Mouse (Mus musculus) midbrain, embryonic 11.5 days (tissue): ENCODE data around the gene Mthfd1l. TPM values are rescaled to one million over a fixed set of nuclear protein-coding genes. Genes with fewer than 3 reads are reported as not detected.

Experiments used
- ATAC-seq: fragments of 200-750 bp; cut with Nextera tagmentation; 2 replicates; pipeline ENCODE4 v1.8.0; 2017; ENCODE audit warnings: moderate TSS enrichment, moderate library complexity; ENCODE audit not compliant: low FRiP score
- DNase-seq: peaks from one replicate; pipeline ENCODE4 v3.0.0; 2015; ENCODE audit warnings: low spot score; ENCODE audit errors: missing footprints
- H3K27ac ChIP-seq: fragments of 300-500 bp; sonication (generic); 2 replicates; pipeline ENCODE4 v1.5.1; 2014; ENCODE audit warnings: low read depth, low read length
- H3K27me3 ChIP-seq: fragments of 300-500 bp; sonication (generic); 2 replicates; pipeline ENCODE4 v1.6.1; 2014; ENCODE audit warnings: mild to moderate bottlenecking, low read length, moderate library complexity, mixed read lengths; ENCODE audit not compliant: control insufficient read depth, insufficient read depth
- H3K36me3 ChIP-seq: fragments of 300-500 bp; sonication (generic); 2 replicates; pipeline ENCODE4 v1.6.1; 2014; ENCODE audit warnings: mild to moderate bottlenecking, low read length, moderate library complexity, mixed read lengths; ENCODE audit not compliant: control insufficient read depth, insufficient read depth
- H3K4me1 ChIP-seq: fragments of 300-500 bp; sonication (generic); 2 replicates; pipeline ENCODE4 v1.6.1; 2014; ENCODE audit warnings: low read length; ENCODE audit not compliant: control insufficient read depth, insufficient read depth
- H3K4me2 ChIP-seq: fragments of 300-500 bp; sonication (generic); 2 replicates; pipeline ENCODE4 v1.6.1; 2014; ENCODE audit warnings: mild to moderate bottlenecking, moderate library complexity
- H3K4me3 ChIP-seq: fragments of 300-500 bp; sonication (generic); 2 replicates; pipeline ENCODE4 v1.5.1; 2014; ENCODE audit warnings: low read depth, low read length
- H3K9ac ChIP-seq: fragments of 300-500 bp; sonication (generic); 2 replicates; pipeline ENCODE4 v1.6.1; 2014; ENCODE audit warnings: low read length
- H3K9me3 ChIP-seq: fragments of 300-500 bp; sonication (generic); 2 replicates; pipeline ENCODE4 v1.6.1; 2016; ENCODE audit warnings: low read length; ENCODE audit not compliant: control insufficient read depth
- WGBS: fragments of 180-500 bp; shearing (Covaris S2); extraction: QIAGEN DNeasy Blood & Tissue Kit; methylation state at CpG from one replicate; pipeline ENCODE4 v1.1.7; 2014; 5-methylcytosine and 5-hydroxymethylcytosine counted together
- polyA plus RNA-seq: library from polyadenylated mRNA; unstranded; fragments of >200 nt; fragmentation: Nextera tagmentation; extraction: Ambion mirVana; gene quantifications from 2 replicates; pipeline ENCODE4 v1.2.1, GENCODE M21; 2014

Gene Mthfd1l
- polyA plus RNA-seq, 1 experiment from 2014 or later: 15.4 TPM

DNA sequence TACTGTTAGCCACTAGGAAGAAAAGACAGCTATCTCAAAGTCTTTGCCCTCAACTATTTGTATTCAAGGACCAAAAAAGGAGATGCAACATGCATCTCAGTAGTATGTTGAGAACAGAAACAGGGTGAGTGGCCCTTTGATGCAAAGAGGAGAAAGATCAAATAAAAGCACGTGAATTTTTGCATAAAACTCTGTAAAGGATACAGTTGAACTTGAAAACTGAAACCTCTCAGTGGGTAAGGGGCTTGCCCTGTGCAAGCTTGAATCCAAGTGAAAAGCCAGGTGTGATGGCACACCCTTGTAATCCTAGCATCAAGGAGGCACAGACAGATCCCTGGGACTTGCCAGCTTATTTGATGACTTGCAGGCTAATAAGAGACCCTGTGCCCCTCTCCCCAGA is 151.2 kb downstream of the Mthfd1l start:
- 83% methylated on average over 1 of the region's 1 CpGs for WGBS
- H3K9ac ChIP-seq: no peak overlapping the region

DNA sequence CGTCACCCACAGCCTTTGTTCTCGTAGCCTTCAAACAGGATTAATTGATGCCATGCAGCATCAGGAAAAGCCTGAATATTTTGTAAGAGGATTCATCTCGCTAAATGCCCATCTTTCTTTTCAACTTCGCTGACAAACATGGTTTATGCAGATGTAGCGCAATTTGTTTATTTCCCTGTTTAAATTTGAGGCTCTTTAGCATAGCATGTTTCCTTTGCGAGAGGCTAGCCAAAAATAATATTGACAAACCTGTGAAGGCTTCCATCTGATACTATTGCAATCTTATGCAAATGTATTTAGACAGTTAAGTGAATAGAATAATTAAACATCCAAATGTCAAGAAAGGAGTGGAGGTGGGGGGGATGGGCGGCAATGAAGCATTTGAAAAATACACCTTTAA is 152.3 kb downstream of the Mthfd1l start:
- no peak overlapping the region for H3K9ac ChIP-seq
- H3K4me2 ChIP-seq: no peak overlapping the region
- H3K36me3 ChIP-seq: no peaks in the 10 kb centered on the region
- 73% methylated on average over 7 of the region's 7 CpGs for WGBS
- H3K27ac ChIP-seq: no peak overlapping the region
- DNase-seq (no peak), ATAC-seq (no peak)
- no peak overlapping the region for H3K4me3 ChIP-seq
- H3K4me1 ChIP-seq: no peaks in the 10 kb centered on the region
- H3K9me3 ChIP-seq: no peaks in the 10 kb centered on the region
- H3K27me3 ChIP-seq: no peaks in the 10 kb centered on the region

More for the DNA sequence above, 151.2 kb downstream of the Mthfd1l start:
- peak; percentile 83 for DNase-seq
- Histone ChIP-seq H3K4me1 (no peaks in the 10 kb centered on the region), H3K27ac (no peak overlapping the region), H3K9me3 (no peaks in the 10 kb centered on the region), H3K4me2 (no peak overlapping the region), H3K27me3 (no peaks in the 10 kb centered on the region), H3K4me3 (no peak overlapping the region), H3K36me3 (no peaks in the 10 kb centered on the region)
- no peak for ATAC-seq

DNA sequence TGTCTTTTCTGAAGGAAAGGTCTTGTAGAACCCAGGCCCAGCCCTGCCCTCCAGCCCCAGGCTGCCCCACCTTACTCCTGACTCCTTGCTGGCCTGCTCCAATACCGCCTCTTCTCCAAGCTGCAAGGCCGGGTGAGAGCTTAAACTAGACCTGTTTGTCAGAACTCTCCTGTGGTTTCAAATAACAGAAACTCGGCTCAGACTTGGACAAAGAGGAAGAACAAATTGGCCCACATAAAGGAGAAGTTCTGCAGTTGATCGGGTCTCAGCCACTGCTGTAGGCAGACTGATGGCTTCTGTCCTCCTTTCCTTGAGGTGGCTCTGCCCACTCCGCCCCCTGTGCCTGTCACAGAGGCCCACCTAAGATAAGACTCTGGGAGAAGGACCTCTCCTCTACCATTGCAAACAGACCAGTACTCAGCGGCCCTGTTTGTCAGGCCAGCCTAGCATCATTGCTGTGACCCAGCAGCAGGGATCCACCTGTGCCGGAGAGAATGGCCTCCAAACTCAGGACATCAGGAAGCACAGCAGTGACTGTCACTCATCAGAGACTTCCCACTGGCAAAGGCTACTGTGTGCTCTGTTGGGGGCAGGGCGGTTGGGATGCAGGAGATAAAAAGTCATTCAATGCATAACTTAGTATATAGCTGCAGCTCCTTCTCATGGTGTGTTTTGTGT is 153.6 kb downstream of the Mthfd1l start:
- no peak overlapping the region for H3K27ac ChIP-seq
- H3K9me3 ChIP-seq: no peaks in the 10 kb centered on the region
- H3K4me1 ChIP-seq: no peaks in the 10 kb centered on the region
- H3K27me3 ChIP-seq: no peaks in the 10 kb centered on the region
- 65% methylated on average over 8 of the region's 8 CpGs for WGBS
- DNase-seq (no peak), ATAC-seq (no peak)
- H3K4me3 ChIP-seq: no peak overlapping the region
- H3K4me2 ChIP-seq: no peak overlapping the region
- H3K36me3 ChIP-seq: no peaks in the 10 kb centered on the region
- no peak overlapping the region for H3K9ac ChIP-seq

DNA sequence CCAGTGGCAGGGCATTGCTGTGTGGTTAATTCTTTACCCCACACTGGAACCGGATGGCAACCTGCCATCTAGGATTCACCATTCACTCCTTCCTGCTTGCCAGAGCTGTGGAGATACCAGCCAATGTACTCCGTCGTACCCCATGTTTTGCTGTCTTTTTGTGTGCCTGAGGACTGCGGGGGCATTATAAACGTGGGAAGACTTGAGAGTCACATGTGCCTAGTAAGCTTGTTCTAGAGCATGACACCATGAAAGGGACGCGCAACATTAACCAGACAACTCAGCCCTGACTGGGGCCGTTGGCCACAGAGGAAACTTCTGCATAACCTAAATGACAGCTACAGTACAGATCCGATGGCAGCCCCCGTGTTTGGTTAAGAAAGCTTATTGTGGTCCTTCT is 155.5 kb downstream of the Mthfd1l start:
- no peaks in the 10 kb centered on the region for H3K27me3 ChIP-seq
- H3K36me3 ChIP-seq: no peaks in the 10 kb centered on the region
- ATAC-seq: no peak
- H3K9ac ChIP-seq: no peak overlapping the region
- DNase-seq: no peak
- H3K27ac ChIP-seq: no peak overlapping the region
- no peak overlapping the region for H3K4me3 ChIP-seq
- no peaks in the 10 kb centered on the region for H3K9me3 ChIP-seq
- H3K4me1 ChIP-seq: no peaks in the 10 kb centered on the region
- WGBS: 87% methylated on average over 10 of the region's 10 CpGs
- no peak overlapping the region for H3K4me2 ChIP-seq

DNA sequence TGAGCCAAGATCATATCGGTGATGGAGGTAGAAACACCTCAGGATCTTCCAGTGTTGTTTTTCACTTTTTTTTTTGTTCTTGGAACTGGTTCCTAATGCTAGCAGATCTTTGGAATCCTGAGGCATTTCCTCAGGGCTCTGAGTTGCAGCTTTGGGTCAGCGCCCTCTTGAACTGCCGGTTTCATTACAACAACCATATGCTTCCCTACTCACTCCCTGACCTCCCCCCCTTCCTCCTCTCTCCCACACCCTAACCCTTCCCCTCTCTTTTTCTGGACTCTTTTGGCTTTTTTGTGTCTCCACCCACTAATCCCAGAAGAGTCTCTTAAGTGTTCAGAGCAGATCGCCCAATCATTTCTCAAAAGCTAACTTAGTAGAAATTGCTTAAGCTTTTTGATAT is 156.0 kb downstream of the Mthfd1l start:
- H3K4me2 ChIP-seq: no peak overlapping the region
- no peaks in the 10 kb centered on the region for H3K36me3 ChIP-seq
- H3K27ac ChIP-seq: no peak overlapping the region
- ATAC-seq: no peak
- H3K4me1 ChIP-seq: no peaks in the 10 kb centered on the region
- H3K27me3 ChIP-seq: no peaks in the 10 kb centered on the region
- H3K9me3 ChIP-seq: no peaks in the 10 kb centered on the region
- DNase-seq: no peak
- WGBS: 65% methylated on average over 4 of the region's 4 CpGs
- H3K4me3 ChIP-seq: no peak overlapping the region
- no peak overlapping the region for H3K9ac ChIP-seq

DNA sequence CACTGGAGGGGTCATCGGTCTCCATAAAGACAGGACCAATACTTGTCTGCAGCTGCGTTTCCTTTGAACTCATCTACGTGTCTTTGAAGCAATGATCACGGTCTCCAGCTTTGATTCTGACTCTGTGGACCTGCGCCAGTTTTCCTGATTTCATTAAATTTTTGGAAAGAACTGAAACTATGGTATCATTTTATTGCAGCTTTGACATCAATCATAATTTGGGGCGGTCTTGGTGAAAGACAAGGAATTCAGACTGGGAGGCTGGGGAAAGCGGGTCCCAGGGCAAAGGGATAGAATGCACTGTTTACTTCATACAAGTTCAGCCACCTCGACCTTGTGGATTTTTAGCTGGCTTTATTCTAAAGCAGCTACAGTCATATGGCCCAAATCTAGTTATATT is 156.5 kb downstream of the Mthfd1l start:
- no peak for DNase-seq
- ATAC-seq: no peak
- Histone ChIP-seq H3K4me2 (no peak overlapping the region), H3K27ac (no peak overlapping the region), H3K36me3 (no peaks in the 10 kb centered on the region), H3K4me3 (no peak overlapping the region), H3K9ac (no peak overlapping the region), H3K9me3 (no peaks in the 10 kb centered on the region), H3K27me3 (no peaks in the 10 kb centered on the region), H3K4me1 (no peaks in the 10 kb centered on the region)
- WGBS: 90% methylated on average over 8 of the region's 8 CpGs

DNA sequence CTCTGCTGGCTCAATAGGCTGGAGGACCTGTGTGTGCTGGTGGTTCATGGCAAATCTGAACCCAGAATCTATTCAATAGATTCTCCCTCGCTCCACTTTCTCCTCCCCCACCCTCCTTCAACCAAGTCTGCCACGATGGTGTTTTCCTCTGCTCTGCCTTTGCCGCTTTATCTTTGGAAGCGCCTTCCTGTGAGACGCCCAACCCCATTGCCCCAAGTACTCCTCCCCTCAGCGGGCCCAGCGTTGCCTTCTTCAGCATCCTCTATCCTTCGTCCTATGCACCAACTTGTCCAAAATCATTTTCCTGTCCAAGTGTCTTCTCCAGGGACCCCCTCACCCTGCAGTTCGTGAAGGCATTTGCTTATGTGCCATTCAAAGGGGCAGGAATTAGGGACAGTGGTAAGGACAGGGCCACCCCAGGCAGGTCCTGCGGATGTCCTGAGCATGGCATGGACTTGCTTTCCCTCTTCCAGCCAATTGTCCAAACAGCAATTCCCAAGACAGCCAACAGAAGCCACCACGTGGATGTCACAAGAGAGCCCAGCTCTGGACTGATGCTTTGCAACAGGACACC is 157.2 kb downstream of the Mthfd1l start:
- Histone ChIP-seq H3K9me3 (no peaks in the 10 kb centered on the region), H3K27ac (no peak overlapping the region), H3K4me1 (no peaks in the 10 kb centered on the region), H3K4me2 (no peak overlapping the region), H3K27me3 (no peaks in the 10 kb centered on the region), H3K36me3 (no peaks in the 10 kb centered on the region), H3K4me3 (no peak overlapping the region), H3K9ac (no peak overlapping the region)
- no peak for DNase-seq
- ATAC-seq: no peak
- WGBS: 89% methylated on average over 11 of the region's 11 CpGs

DNA sequence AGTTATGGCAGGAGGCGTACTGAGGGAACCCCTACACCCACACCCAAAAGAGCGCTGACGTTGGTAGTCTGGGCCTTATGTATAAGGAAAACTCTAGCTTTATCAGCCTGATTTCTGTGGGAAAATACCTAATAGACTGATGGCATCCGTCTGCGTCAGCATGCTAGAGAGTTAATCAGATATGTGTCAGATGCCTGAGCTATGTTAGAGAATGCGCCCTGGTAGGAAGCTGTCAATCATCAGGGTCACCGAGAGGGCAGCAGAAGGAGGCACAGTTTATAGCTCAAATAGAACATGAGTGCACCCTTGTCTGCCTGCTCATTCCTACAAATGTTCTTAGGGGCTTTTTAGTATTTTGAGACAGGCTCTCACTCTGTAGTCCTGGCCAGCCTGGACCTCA is 159.8 kb downstream of the Mthfd1l start:
- Histone ChIP-seq H3K9ac (no peak overlapping the region), H3K4me1 (no peaks in the 10 kb centered on the region), H3K27ac (no peak overlapping the region), H3K9me3 (no peaks in the 10 kb centered on the region), H3K36me3 (no peaks in the 10 kb centered on the region), H3K4me2 (no peak overlapping the region), H3K4me3 (no peak overlapping the region), H3K27me3 (no peaks in the 10 kb centered on the region)
- 85% methylated on average over 7 of the region's 7 CpGs for WGBS
- DNase-seq: no peak
- ATAC-seq: no peak

DNA sequence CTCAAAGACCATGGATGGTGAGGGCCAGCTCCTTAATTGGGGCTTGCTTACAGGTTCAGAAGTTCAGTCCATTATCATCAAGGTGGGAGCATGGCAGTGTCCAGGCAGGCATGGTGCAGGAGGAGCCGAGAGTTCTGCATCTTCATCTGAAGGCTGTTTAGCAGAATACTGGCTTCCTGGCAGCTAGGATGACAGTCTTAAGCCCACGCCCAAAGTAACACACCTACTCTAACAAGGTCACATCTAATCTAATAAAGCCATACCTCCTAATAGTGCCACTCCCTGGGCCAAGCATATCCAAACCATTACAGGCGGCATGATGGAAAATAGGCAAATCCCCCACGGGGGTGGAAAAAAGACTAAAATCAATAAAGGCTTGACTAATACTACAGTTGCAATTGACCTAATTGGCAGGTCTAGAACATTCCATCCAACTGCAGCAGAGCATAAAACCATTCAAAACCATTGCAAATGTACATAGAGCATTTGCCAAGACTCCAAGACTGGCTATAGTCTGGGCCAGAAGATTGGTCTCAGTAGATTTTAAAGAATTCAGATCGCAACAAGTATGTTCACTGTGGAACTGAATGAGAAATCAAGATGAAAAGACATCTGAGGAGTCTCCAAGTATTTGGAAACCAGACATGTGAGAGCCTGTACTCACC is 162.3 kb downstream of the Mthfd1l start:
- no peak for DNase-seq
- no peak overlapping the region for H3K9ac ChIP-seq
- H3K9me3 ChIP-seq: no peaks in the 10 kb centered on the region
- no peaks in the 10 kb centered on the region for H3K36me3 ChIP-seq
- no peak overlapping the region for H3K4me3 ChIP-seq
- ATAC-seq: no peak
- H3K4me2 ChIP-seq: no peak overlapping the region
- no peaks in the 10 kb centered on the region for H3K27me3 ChIP-seq
- 95% methylated on average over 5 of the region's 5 CpGs for WGBS
- H3K27ac ChIP-seq: no peak overlapping the region
- H3K4me1 ChIP-seq: no peaks in the 10 kb centered on the region
